Mouse (Mus musculus) testis, adult 2 months (tissue): ENCODE results near the gene Plxdc1. TPM values are rescaled to one million over a fixed set of nuclear protein-coding genes. Genes with fewer than 3 reads are reported as not detected.

Experiments
- H3K27ac ChIP-seq: fragments of 200-500 bp; 2 replicates; pipeline ENCODE4 v1.5.1; 2012; ENCODE audit warnings: low read depth, low read length; ENCODE audit not compliant: control insufficient read depth, insufficient read depth
- H3K27me3 ChIP-seq: fragments of 200-500 bp; 2 replicates; pipeline ENCODE4 v1.6.1; 2012; ENCODE audit warnings: mild to moderate bottlenecking, low read length, moderate library complexity; ENCODE audit not compliant: control insufficient read depth, insufficient read depth
- H3K36me3 ChIP-seq: fragments of 200-500 bp; 2 replicates; pipeline ENCODE4 v1.6.1; 2012; ENCODE audit warnings: mild to moderate bottlenecking, low read length; ENCODE audit not compliant: control insufficient read depth, insufficient read depth
- H3K4me1 ChIP-seq: fragments of 200-500 bp; 2 replicates; pipeline ENCODE4 v1.6.1; 2012; ENCODE audit warnings: low read length; ENCODE audit not compliant: control insufficient read depth, insufficient read depth
- H3K4me3 ChIP-seq: fragments of 200-500 bp; 2 replicates; pipeline ENCODE4 v1.5.1; 2012; ENCODE audit warnings: low read depth, mild to moderate bottlenecking, low read length, moderate library complexity, mixed read lengths; ENCODE audit not compliant: control insufficient read depth
- CTCF ChIP-seq: fragments of 200-500 bp; IDR thresholded peaks from 2 replicates; pipeline ENCODE4 v1.5.1; 2012; ENCODE audit warnings: low read depth, mild to moderate bottlenecking, inconsistent platforms, low read length, moderate library complexity; ENCODE audit not compliant: control insufficient read depth, insufficient read depth, insufficient replicate concordance
- POLR2A ChIP-seq: fragments of 200-500 bp; IDR thresholded peaks from 2 replicates; pipeline ENCODE4 v1.6.1; 2012; ENCODE audit warnings: low read depth, mild to moderate bottlenecking, inconsistent platforms, low read length, moderate library complexity; ENCODE audit not compliant: control insufficient read depth
- polyA plus RNA-seq: library from polyadenylated mRNA; depleted of rRNA; stranded (reverse); fragments of >200 nt; gene quantifications from 2 replicates; pipeline ENCODE4 v1.2.3, GENCODE M21; 2012

Plxdc1 gene
- polyA plus RNA-seq, 1 experiment = 64.4 TPM

- no peak overlapping the region for H3K27ac ChIP-seq
- TF ChIP-seq POLR2A = no peak
- TF ChIP-seq CTCF = no peak
- H3K4me1 ChIP-seq = peaks cover 20% of the 10 kb centered on the region
- H3K4me3 ChIP-seq = no peak overlapping the region
- no peaks in the 10 kb centered on the region for H3K36me3 ChIP-seq
- H3K27me3 ChIP-seq = peaks cover 2% of the 10 kb centered on the region; the same call in 1 of the 2 replicates
Measured at GRCm38 (mm10) chr11:97997387-97997960, 11.2 kb upstream of the Plxdc1 start.

- H3K4me1 ChIP-seq = peaks cover 19% of the 10 kb centered on the region
- no peak overlapping the region for H3K27ac ChIP-seq
- no peaks in the 10 kb centered on the region for H3K36me3 ChIP-seq
- H3K4me3 ChIP-seq = no peak overlapping the region
- no peak for TF ChIP-seq CTCF
- no peak for TF ChIP-seq POLR2A
- H3K27me3 ChIP-seq = peaks cover 2% of the 10 kb centered on the region; the same call in 1 of the 2 replicates
Measured at GRCm38 (mm10) chr11:97996691-97997090, 10.4 kb upstream of the Plxdc1 start.

GRCm38 (mm10) chr11:97995564-97996288 is 9.5 kb upstream of the Plxdc1 start, which contains the start of gene Arl5c:
Gene Arl5c (minus strand): TSS chr11:97996181.
- H3K27ac ChIP-seq = no peak within 1 kb of the TSS
- TF ChIP-seq POLR2A = no peak
- TF ChIP-seq CTCF = no peak
- H3K4me3 ChIP-seq = peak within 1 kb of the TSS; percentile 44
- peaks cover 16% of the 10 kb centered on the region for H3K4me1 ChIP-seq
- H3K36me3 ChIP-seq = no peaks in the 10 kb centered on the region
- peaks cover 2% of the 10 kb centered on the region; the same call in 1 of the 2 replicates for H3K27me3 ChIP-seq

GRCm38 (mm10) chr11:97994539-97995100 is 8.4 kb upstream of the Plxdc1 start:
- Histone ChIP-seq H3K4me3 (peak overlapping the region; percentile 44), H3K36me3 (no peaks in the 10 kb centered on the region), H3K27ac (no peak overlapping the region), H3K4me1 (peaks cover 18% of the 10 kb centered on the region), H3K27me3 (peaks cover 2% of the 10 kb centered on the region; the same call in 1 of the 2 replicates)
- no peak for TF ChIP-seq POLR2A
- TF ChIP-seq CTCF = peak; percentile 74; the same call in 1 of the 2 replicates

GRCm38 (mm10) chr11:97988530-97989096 is 2.4 kb upstream of the Plxdc1 start:
- Histone ChIP-seq H3K27me3 (no peaks in the 10 kb centered on the region), H3K27ac (peak overlapping the region; percentile 92), H3K4me3 (peak overlapping the region; percentile 92), H3K36me3 (no peaks in the 10 kb centered on the region), H3K4me1 (peaks cover 24% of the 10 kb centered on the region)
- no peak for TF ChIP-seq CTCF
- peak; percentile 24; the same call in 1 of the 2 replicates for TF ChIP-seq POLR2A

GRCm38 (mm10) chr11:97987551-97988526 is 1.6 kb upstream of the Plxdc1 start:
- no peaks in the 10 kb centered on the region for H3K36me3 ChIP-seq
- peak overlapping the region; percentile 92 for H3K27ac ChIP-seq
- TF ChIP-seq CTCF = peak; percentile 66; the same call in 1 of the 2 replicates
- peak; percentile 46; the same call in 1 of the 2 replicates for TF ChIP-seq POLR2A
- peaks cover 24% of the 10 kb centered on the region for H3K4me1 ChIP-seq
- peak overlapping the region; percentile 92 for H3K4me3 ChIP-seq
- no peaks in the 10 kb centered on the region for H3K27me3 ChIP-seq

GRCm38 (mm10) chr11:97986738-97987465 is 658 bp upstream of the Plxdc1 start:
- no peaks in the 10 kb centered on the region for H3K27me3 ChIP-seq
- H3K36me3 ChIP-seq = no peaks in the 10 kb centered on the region
- no peak overlapping the region for H3K27ac ChIP-seq

More at GRCm38 (mm10) chr11:97986738-97987465, 658 bp upstream of the Plxdc1 start:
- Histone ChIP-seq H3K4me3 (peak overlapping the region; percentile 92), H3K4me1 (peaks cover 24% of the 10 kb centered on the region)
- TF ChIP-seq POLR2A = no peak
- TF ChIP-seq CTCF = no peak
